Mouse (Mus musculus): ENCODE measurements at regions not wholly inside any gene's neighbourhood (a gene's known extent, or its start where the extent isn't known, plus 50 kb on each side); places are given as distances from the start of the nearest gene placed in this dataset.

DNA sequence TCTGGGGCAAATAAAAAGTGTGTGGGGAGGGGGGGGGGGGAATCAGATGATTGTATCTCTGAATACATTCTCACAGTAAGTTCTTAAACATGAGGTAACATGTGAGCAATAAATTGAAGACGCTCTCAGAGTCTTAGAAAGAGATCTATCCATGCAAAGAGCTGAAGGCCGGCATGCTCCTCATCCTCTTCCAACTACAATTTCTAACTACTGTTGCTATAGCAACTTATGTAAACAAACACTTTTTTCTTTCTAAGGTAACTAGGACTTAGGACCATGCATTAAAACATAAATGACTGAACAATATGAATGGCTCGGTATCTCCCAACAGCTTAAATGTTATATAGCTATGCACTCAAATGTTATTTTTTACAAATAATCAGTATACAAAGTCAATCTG lies 161.2 kb upstream of the Tmem161b start:
- DNase-seq (ENCODE audit: low read depth, low spot score): no peak
- H3K27ac ChIP-seq (ENCODE audit: control insufficient read depth, low read depth, low read length): no peak overlapping the region
- H3K27me3 ChIP-seq (ENCODE audit: control insufficient read depth in 1 of 2, insufficient read depth in 2 of 2, low read length in 2 of 2): no peaks in the 10 kb centered on the region
- no peaks in the 10 kb centered on the region for H3K9me3 ChIP-seq (replicated peaks; ENCODE audit: insufficient read depth, low read length)
- no peaks in the 10 kb centered on the region for H3K36me3 ChIP-seq (ENCODE audit: control insufficient read depth in 1 of 2, insufficient read depth in 2 of 2, low read length in 2 of 2)
- no peak overlapping the region for H3K9ac ChIP-seq (ENCODE audit: control insufficient read depth, low read depth, low read length, poor library complexity, severe bottlenecking)
- no peaks in the 10 kb centered on the region for H3K4me1 ChIP-seq (ENCODE audit: control insufficient read depth in 1 of 2, insufficient read depth in 2 of 2, low read length in 2 of 2)
- TF ChIP-seq USF2 (IDR thresholded peaks at IDR 0.05; ENCODE audit: borderline replicate concordance in 1 of 2, insufficient read depth in 1 of 2, low read depth in 1 of 2, low read length in 2 of 2) (no peak), BHLHE40 (IDR thresholded peaks at IDR 0.05; ENCODE audit: borderline replicate concordance, low read depth, low read length) (no peak), POLR2A (IDR thresholded peaks at IDR 0.05; ENCODE audit: control insufficient read depth in 1 of 2, insufficient read depth in 1 of 2, low read depth in 1 of 2, low read length in 2 of 2, poor library complexity in 1 of 2) (no peak), NELFE (IDR thresholded peaks at IDR 0.05; ENCODE audit: low read depth, low read length) (no peak), ELF1 (IDR thresholded peaks at IDR 0.05; ENCODE audit: low read depth, low read length) (no peak), SMC3 (IDR thresholded peaks at IDR 0.05; ENCODE audit: low read depth, low read length) (no peak), MAZ (IDR thresholded peaks at IDR 0.05; ENCODE audit: low read depth, low read length) (no peak), MXI1 (IDR thresholded peaks at IDR 0.05; ENCODE audit: low read depth, low read length) (no peak), TBP (IDR thresholded peaks at IDR 0.05; ENCODE audit: low read depth, low read length) (no peak), MEF2A (IDR thresholded peaks at IDR 0.05; ENCODE audit: extremely low read depth, insufficient replicate concordance, low read depth, low read length, poor library complexity, severe bottlenecking) (no peak), ZNF384 (IDR thresholded peaks at IDR 0.05; ENCODE audit: low read depth, low read length) (no peak), MAFK (IDR thresholded peaks at IDR 0.05; ENCODE audit: borderline replicate concordance, low read depth, low read length) (no peak), TAL1 (IDR thresholded peaks at IDR 0.05; ENCODE audit: low read length) (no peak), POLR2AphosphoS5 (IDR thresholded peaks at IDR 0.05; ENCODE audit: borderline replicate concordance, low read depth, low read length) (no peak)
- H3K79me2 ChIP-seq (ENCODE audit: control insufficient read depth, insufficient read depth, low read length, poor library complexity): no peaks in the 10 kb centered on the region
- H3K4me3 ChIP-seq (ENCODE audit: control insufficient read depth in 1 of 2, insufficient read depth in 1 of 2, low read depth in 2 of 2, low read length in 2 of 2): no peak overlapping the region

DNA sequence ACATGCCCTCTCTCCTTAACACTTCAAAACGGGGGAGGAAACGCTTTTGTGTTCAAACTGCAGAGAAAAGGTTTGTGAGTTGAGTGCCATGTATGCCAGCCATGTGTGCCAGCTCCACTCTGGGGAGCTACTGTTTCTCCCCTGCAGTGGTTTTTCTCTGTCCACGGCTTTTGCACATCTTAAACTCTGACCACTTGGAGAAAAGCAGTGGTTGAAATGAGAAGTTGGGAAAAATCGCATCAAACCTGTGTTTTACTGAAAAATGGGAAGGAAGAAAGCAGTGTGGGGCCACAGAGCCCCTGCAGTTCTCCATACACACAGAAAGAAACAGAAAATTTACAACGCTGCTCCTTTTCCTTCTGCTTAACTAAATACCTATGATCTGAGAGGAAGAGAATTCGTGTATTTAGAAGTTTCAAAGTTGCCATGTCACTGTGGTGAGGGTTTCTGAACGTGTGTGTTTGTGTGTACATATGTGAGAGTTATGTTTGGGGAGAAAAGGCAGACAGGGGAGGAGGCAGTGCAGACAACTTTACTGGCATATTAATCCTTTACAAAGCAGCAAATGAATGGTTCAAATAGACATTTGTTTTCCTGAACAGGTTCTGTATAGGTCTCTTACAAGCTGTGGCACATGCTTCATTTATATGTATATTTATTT lies 160.1 kb upstream of the Tmem161b start:
- DNase-seq (ENCODE audit: low read depth, low spot score): no peak
- H3K27ac ChIP-seq (ENCODE audit: control insufficient read depth, low read depth, low read length): no peak overlapping the region
- TF ChIP-seq GABPA (IDR thresholded peaks at IDR 0.05; ENCODE audit: low read depth, low read length): no peak
- no peak for TF ChIP-seq TBP (IDR thresholded peaks at IDR 0.05; ENCODE audit: low read depth, low read length)
- no peak for TF ChIP-seq USF2 (IDR thresholded peaks at IDR 0.05; ENCODE audit: borderline replicate concordance in 1 of 2, insufficient read depth in 1 of 2, low read depth in 1 of 2, low read length in 2 of 2)
- TF ChIP-seq EP300 (IDR thresholded peaks at IDR 0.05; ENCODE audit: low read depth in 1 of 2, low read length in 2 of 2): no peak
- no peak for TF ChIP-seq MAZ (IDR thresholded peaks at IDR 0.05; ENCODE audit: low read depth, low read length)
- no peak for TF ChIP-seq NRF1 (IDR thresholded peaks at IDR 0.05; ENCODE audit: insufficient read depth, low read depth, low read length, poor library complexity, severe bottlenecking)
- TF ChIP-seq POLR2AphosphoS5 (IDR thresholded peaks at IDR 0.05; ENCODE audit: borderline replicate concordance, low read depth, low read length): no peak
- TF ChIP-seq CHD2 (IDR thresholded peaks at IDR 0.05; ENCODE audit: low read length): no peak
- no peak for TF ChIP-seq MAFK (IDR thresholded peaks at IDR 0.05; ENCODE audit: borderline replicate concordance, low read depth, low read length)
- TF ChIP-seq HCFC1 (IDR thresholded peaks at IDR 0.05; ENCODE audit: low read depth, low read length): no peak
- no peak for TF ChIP-seq UBTF (IDR thresholded peaks at IDR 0.05; ENCODE audit: borderline replicate concordance, insufficient read depth, low read depth, low read length)
- TF ChIP-seq MYB (IDR thresholded peaks at IDR 0.05; ENCODE audit: low read depth, low read length): no peak
- no peak for TF ChIP-seq ZNF384 (IDR thresholded peaks at IDR 0.05; ENCODE audit: low read depth, low read length)
- TF ChIP-seq SIN3A (IDR thresholded peaks at IDR 0.05; ENCODE audit: low read length): no peak
- TF ChIP-seq RCOR1 (IDR thresholded peaks at IDR 0.05; ENCODE audit: low read depth, low read length): no peak
- TF ChIP-seq TCF12 (IDR thresholded peaks at IDR 0.05; ENCODE audit: low read depth, low read length): no peak
- no peak for TF ChIP-seq MYC (IDR thresholded peaks at IDR 0.05; ENCODE audit: low read depth, low read length)
- TF ChIP-seq POLR2A (IDR thresholded peaks at IDR 0.05; ENCODE audit: control insufficient read depth in 1 of 2, insufficient read depth in 1 of 2, low read depth in 1 of 2, low read length in 2 of 2, poor library complexity in 1 of 2): no peak
- no peaks in the 10 kb centered on the region for H3K9me3 ChIP-seq (replicated peaks; ENCODE audit: insufficient read depth, low read length)
- no peak overlapping the region for H3K9ac ChIP-seq (ENCODE audit: control insufficient read depth, low read depth, low read length, poor library complexity, severe bottlenecking)
- H3K27me3 ChIP-seq (ENCODE audit: control insufficient read depth in 1 of 2, insufficient read depth in 2 of 2, low read length in 2 of 2): no peaks in the 10 kb centered on the region
- H3K79me2 ChIP-seq (ENCODE audit: control insufficient read depth, insufficient read depth, low read length, poor library complexity): no peaks in the 10 kb centered on the region
- no peak overlapping the region for H3K4me3 ChIP-seq (ENCODE audit: control insufficient read depth in 1 of 2, insufficient read depth in 1 of 2, low read depth in 2 of 2, low read length in 2 of 2)
- H3K4me1 ChIP-seq (ENCODE audit: control insufficient read depth in 1 of 2, insufficient read depth in 2 of 2, low read length in 2 of 2): no peaks in the 10 kb centered on the region
- no peaks in the 10 kb centered on the region for H3K36me3 ChIP-seq (ENCODE audit: control insufficient read depth in 1 of 2, insufficient read depth in 2 of 2, low read length in 2 of 2)
